Mouse (Mus musculus) intestine, postnatal 0 days (tissue): Measurements from ENCODE around the gene Pld1. TPM values are rescaled to one million over a fixed set of nuclear protein-coding genes. Genes with fewer than 3 reads are reported as not detected.

Experiments used
- ATAC-seq: fragments of 200-750 bp; cut with Nextera tagmentation; 2 replicates; pipeline ENCODE4 v1.8.0; 2017; ENCODE audit warnings: mild to moderate bottlenecking, moderate TSS enrichment, moderate library complexity
- H3K27ac ChIP-seq: fragments of 300-500 bp; sonication (generic); 2 replicates; pipeline ENCODE4 v1.5.1; 2014; ENCODE audit warnings: mild to moderate bottlenecking, low read depth, low read length, moderate library complexity
- H3K27me3 ChIP-seq: fragments of 300-500 bp; sonication (generic); replicated peaks from 2 replicates; pipeline ENCODE4 v1.6.1; 2014; ENCODE audit warnings: low read length, mixed read lengths; ENCODE audit not compliant: control insufficient read depth, insufficient read depth
- H3K36me3 ChIP-seq: fragments of 300-500 bp; sonication (generic); 2 replicates; pipeline ENCODE4 v1.6.1; 2014; ENCODE audit warnings: mild to moderate bottlenecking, moderate library complexity; ENCODE audit not compliant: control insufficient read depth, insufficient read depth
- H3K4me1 ChIP-seq: fragments of 300-500 bp; sonication (generic); replicated peaks from 2 replicates; pipeline ENCODE4 v1.6.1; 2014; ENCODE audit warnings: antibody characterized with exemption, low read length, mixed read lengths; ENCODE audit not compliant: control insufficient read depth, insufficient read depth
- H3K4me2 ChIP-seq: fragments of 300-500 bp; sonication (generic); replicated peaks from 2 replicates; pipeline ENCODE4 v1.6.1; 2014; ENCODE audit warnings: low read depth, mild to moderate bottlenecking, moderate library complexity
- H3K4me3 ChIP-seq: fragments of 300-500 bp; sonication (generic); 2 replicates; pipeline ENCODE4 v1.5.1; 2014; ENCODE audit warnings: low read depth, low read length
- H3K9ac ChIP-seq: fragments of 300-500 bp; sonication (generic); 2 replicates; pipeline ENCODE4 v1.6.1; 2014; ENCODE audit warnings: mild to moderate bottlenecking, low read depth, low read length
- H3K9me3 ChIP-seq: fragments of 300-500 bp; sonication (generic); 2 replicates; pipeline ENCODE4 v1.6.1; 2016; ENCODE audit warnings: mixed run types; ENCODE audit not compliant: control insufficient read depth
- CTCF ChIP-seq: sonication (generic); IDR thresholded peaks from 2 replicates; pipeline ENCODE4 v1.5.1; 2016; ENCODE audit warnings: low read depth, mild to moderate bottlenecking, control low read depth, antibody characterized with exemption, moderate library complexity
- WGBS: fragments of 180-500 bp; shearing (Covaris S2); extraction: QIAGEN DNeasy Blood & Tissue Kit; methylation state at CpG from one replicate; pipeline ENCODE4 v1.1.7; 2014; 5-methylcytosine and 5-hydroxymethylcytosine counted together
- polyA plus RNA-seq: library from polyadenylated mRNA; unstranded; fragments of >200 nt; fragmentation: Nextera tagmentation; extraction: Ambion mirVana; gene quantifications from 2 replicates; pipeline ENCODE4 v1.2.1, GENCODE M21; 2015

Pld1 gene
- polyA plus RNA-seq, 1 experiment from 2014 or later, result 18.1 TPM

- TF ChIP-seq CTCF, result no peak
- H3K36me3 ChIP-seq, result no peaks in the 10 kb centered on the region
- H3K27ac ChIP-seq, result no peak overlapping the region
- H3K9ac ChIP-seq, result no peak overlapping the region
- H3K4me1 ChIP-seq, result peaks cover 3% of the 10 kb centered on the region; the same call in 1 of the 2 replicates
- 0 out of 2 replicates have a peak, but pooled peaks have one; percentile 19 for ATAC-seq
- WGBS, result 35% methylated on average over 21 of the region's 21 CpGs
- H3K27me3 ChIP-seq, result no peaks in the 10 kb centered on the region
- no peak overlapping the region for H3K4me3 ChIP-seq
- no peaks in the 10 kb centered on the region for H3K9me3 ChIP-seq
- H3K4me2 ChIP-seq, result no peak overlapping the region
Observed at GRCm38 (mm10) chr3:28175997-28176967, 237.8 kb downstream of the Pld1 start.

- TF ChIP-seq CTCF, result no peak
- Histone ChIP-seq H3K4me1 (no peaks in the 10 kb centered on the region), H3K27me3 (no peaks in the 10 kb centered on the region), H3K9me3 (no peaks in the 10 kb centered on the region), H3K36me3 (no peaks in the 10 kb centered on the region), H3K27ac (no peak overlapping the region), H3K9ac (no peak overlapping the region), H3K4me2 (no peak overlapping the region), H3K4me3 (no peak overlapping the region)
- 51% methylated on average over 6 of the region's 6 CpGs for WGBS
- peak; percentile 41; the same call in 1 of the 2 replicates for ATAC-seq
Observed at GRCm38 (mm10) chr3:28178333-28178732, 239.8 kb downstream of the Pld1 start.

Other genes starting within 250 kb of the Pld1 start
- gene Fndc3b, start 227.4 kb upstream of the Pld1 start, polyA plus RNA-seq, result 13.3 and 14.9 TPM in 2 replicates
- 0.29 TPM in 1 of 2 replicates, not detected in the other for gene Tmem212, start 42.3 kb upstream of the Pld1 start, polyA plus RNA-seq